Mouse (Mus musculus): ENCODE data around the gene Pqbp1. TPM values are rescaled to one million over a fixed set of nuclear protein-coding genes. Genes with fewer than 3 reads are reported as not detected.

Pqbp1 gene
- 18.8 TPM for polyA plus RNA-seq (2014; fragmentation: Illumina TruSeq; extraction: RNeasy Lipid Tissue Mini Kit (QIAGEN cat#74804))

GRCm38 (mm10) chrX:7898880-7899874, at the start of gene Pqbp1, which contains the start of gene Timm17b:
Gene Pqbp1, minus strand, starts transcription at chrX:7899269.
Gene Timm17b, plus strand, starts transcription at chrX:7899357.

DNA sequence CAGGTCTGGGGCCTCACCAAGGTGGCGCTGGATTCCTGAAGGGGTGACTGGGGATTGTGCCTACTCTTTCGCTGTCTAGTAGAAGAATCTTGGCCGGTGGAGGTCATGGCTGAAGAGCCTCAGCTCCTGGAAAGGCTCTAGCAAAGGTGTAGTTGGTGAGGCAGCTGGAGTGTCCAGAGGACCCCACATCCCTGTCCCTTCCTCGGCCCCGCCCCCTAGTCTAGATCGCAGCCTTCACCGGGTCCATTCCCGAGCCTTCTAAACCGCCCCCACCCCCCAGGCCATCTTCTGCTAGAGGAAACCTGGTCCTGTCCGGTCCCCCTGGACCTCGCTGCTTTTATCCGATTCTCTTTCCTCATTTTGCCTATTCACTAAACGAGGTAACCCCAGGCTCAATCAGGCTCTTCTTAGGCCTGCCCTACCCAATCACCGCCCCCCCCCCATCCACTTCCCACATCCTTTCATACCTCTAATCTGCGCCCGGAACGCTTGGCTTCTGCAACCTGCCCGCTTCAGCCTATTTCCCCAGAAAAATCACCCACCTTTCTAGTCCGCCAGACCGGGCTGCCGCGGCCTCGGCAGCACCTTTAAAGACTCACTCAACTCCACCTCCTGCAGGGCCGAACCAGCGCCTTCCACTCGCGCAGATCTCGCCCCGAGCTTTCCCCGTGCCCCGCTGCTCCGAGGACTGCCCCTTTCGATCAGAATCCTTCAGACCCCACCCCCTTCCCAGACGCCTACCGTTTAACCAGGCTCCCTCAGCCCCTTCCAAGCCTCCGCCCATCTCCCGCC, 48.2 kb upstream of the Pqbp1 start, which contains the start of gene Hdac6:
Gene Hdac6, minus strand, starts transcription at position 782 of the 792 bp plus-strand sequence.

DNA sequence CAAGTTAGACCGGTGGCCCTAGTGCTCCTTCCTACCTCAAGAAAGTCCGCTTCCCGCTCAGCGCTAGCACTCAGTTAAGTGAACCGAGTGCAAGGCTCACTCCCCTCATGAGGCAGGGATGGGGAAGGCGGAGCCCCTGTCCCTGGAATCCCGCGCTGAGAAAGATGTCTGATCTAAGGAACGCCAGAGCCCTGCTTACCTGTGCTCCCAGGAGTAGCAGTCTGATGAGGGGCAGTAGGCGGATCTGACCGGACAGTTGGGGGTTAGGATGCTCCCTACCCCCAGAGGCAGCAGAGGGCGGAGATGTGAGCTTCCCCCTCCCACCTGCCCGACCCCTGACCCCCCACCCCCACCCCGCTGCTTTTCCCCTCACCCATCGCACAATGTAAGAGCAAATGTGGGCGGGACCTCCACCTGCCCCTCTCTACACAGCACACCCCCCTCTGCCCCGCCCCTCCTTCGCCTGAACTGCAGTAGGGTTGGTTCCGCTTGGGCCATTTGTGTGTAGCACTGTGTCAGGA, 29.3 kb upstream of the Pqbp1 start, which contains the start of gene Eras:
Gene Eras, minus strand, starts transcription at position 338 of the 521 bp plus-strand sequence.

GRCm38 (mm10) chrX:7919601-7920383, 20.7 kb upstream of the Pqbp1 start, which contains the start of gene Pcsk1n:
Gene Pcsk1n, plus strand, starts transcription at chrX:7919822.

GRCm38 (mm10) chrX:7909242-7909641, 10.2 kb upstream of the Pqbp1 start, which contains the start of gene Gm10490:
Gene Gm10490, plus strand, starts transcription at chrX:7909542.

DNA sequence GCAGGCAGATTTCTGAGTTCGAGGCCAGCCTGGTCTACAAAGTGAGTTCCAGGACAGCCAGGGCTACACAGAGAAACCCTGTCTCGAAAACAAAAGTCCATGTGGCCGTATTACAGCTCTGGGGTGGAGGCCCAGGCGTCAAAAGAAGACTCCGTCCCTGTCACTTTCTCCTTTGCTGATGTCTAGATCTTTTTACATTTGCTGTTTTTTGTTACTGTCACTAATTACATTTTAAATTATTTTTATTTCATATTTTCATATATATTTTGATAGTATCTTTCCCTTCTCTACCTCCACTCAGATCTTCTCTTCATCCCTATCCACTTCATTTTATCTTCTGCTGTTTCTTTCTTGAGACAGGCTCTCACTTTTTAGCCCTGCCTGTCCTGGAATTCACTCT, 8.7 kb upstream of the Pqbp1 start, which contains the start of gene Gm10491:
Gene Gm10491, minus strand, starts transcription at position 101 of the 400 bp plus-strand sequence.

GRCm38 (mm10) chrX:7883841-7884567, 15.1 kb downstream of the Pqbp1 start, which contains the start of gene Slc35a2:
Gene Slc35a2, plus strand, starts transcription at chrX:7884028.

DNA sequence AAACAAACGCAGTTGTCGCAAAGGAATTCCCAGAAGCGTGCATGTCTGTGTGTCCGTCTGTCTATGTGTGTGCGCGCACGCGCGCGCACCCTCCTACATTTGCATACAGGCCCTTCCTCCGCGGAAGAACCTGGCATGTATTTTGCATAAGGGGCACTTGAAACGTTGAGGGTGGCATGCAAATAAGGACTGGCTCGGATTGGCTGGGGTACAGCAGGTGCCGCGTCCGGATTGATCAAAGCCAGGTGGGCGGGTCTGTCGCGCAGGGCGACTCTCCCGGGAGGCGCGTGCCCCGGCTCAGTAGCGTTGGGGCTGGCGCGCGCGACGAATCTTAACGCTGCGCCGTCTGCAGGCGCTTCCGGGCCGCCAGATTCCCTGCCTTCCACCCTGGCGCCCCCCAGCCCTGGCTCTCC, 21.1 kb downstream of the Pqbp1 start, which contains the start of gene Pim2:
Gene Pim2, plus strand, starts transcription at position 256 of the 413 bp plus-strand sequence.

Other genes with a start within 250 kb of the Pqbp1 start
- gene Prickle3, start 242.0 kb downstream of the Pqbp1 start, polyA plus RNA-seq (2014; fragmentation: Illumina TruSeq; extraction: RNeasy Lipid Tissue Mini Kit (QIAGEN cat#74804)), result 5.1 TPM
- gene Plp2, start 227.9 kb downstream of the Pqbp1 start, polyA plus RNA-seq (2014; fragmentation: Illumina TruSeq; extraction: RNeasy Lipid Tissue Mini Kit (QIAGEN cat#74804)), result 62.5 TPM
- gene Magix, start 218.0 kb downstream of the Pqbp1 start, polyA plus RNA-seq (2014; fragmentation: Illumina TruSeq; extraction: RNeasy Lipid Tissue Mini Kit (QIAGEN cat#74804)), result 0.43 TPM
- gene Gpkow, start 202.1 kb downstream of the Pqbp1 start, polyA plus RNA-seq (2014; fragmentation: Illumina TruSeq; extraction: RNeasy Lipid Tissue Mini Kit (QIAGEN cat#74804)), result 77.7 TPM
- gene Wdr45, start 184.9 kb downstream of the Pqbp1 start, polyA plus RNA-seq (2014; fragmentation: Illumina TruSeq; extraction: RNeasy Lipid Tissue Mini Kit (QIAGEN cat#74804)), result 4.6 TPM
- gene Gm45208, start 177.0 kb downstream of the Pqbp1 start, polyA plus RNA-seq (2014; fragmentation: Illumina TruSeq; extraction: RNeasy Lipid Tissue Mini Kit (QIAGEN cat#74804)), result not detected
- 17.5 TPM for gene Praf2, start 170.8 kb downstream of the Pqbp1 start, polyA plus RNA-seq (2014; fragmentation: Illumina TruSeq; extraction: RNeasy Lipid Tissue Mini Kit (QIAGEN cat#74804))
- gene Ccdc120, start 148.4 kb downstream of the Pqbp1 start, polyA plus RNA-seq (2014; fragmentation: Illumina TruSeq; extraction: RNeasy Lipid Tissue Mini Kit (QIAGEN cat#74804)), result 1.6 TPM
- 9.8 TPM for gene Tfe3, start 136.7 kb downstream of the Pqbp1 start, polyA plus RNA-seq (2014; fragmentation: Illumina TruSeq; extraction: RNeasy Lipid Tissue Mini Kit (QIAGEN cat#74804))
- gene Gripap1, start 109.5 kb downstream of the Pqbp1 start, polyA plus RNA-seq (2014; fragmentation: Illumina TruSeq; extraction: RNeasy Lipid Tissue Mini Kit (QIAGEN cat#74804)), result 12.8 TPM
- gene Kcnd1, start 77.0 kb downstream of the Pqbp1 start, polyA plus RNA-seq (2014; fragmentation: Illumina TruSeq; extraction: RNeasy Lipid Tissue Mini Kit (QIAGEN cat#74804)), result 0.74 TPM
- 41.7 TPM for gene Otud5, start 57.9 kb downstream of the Pqbp1 start, polyA plus RNA-seq (2014; fragmentation: Illumina TruSeq; extraction: RNeasy Lipid Tissue Mini Kit (QIAGEN cat#74804))
- 5.0 TPM for gene Pim2, start 21.0 kb downstream of the Pqbp1 start, polyA plus RNA-seq (2014; fragmentation: Illumina TruSeq; extraction: RNeasy Lipid Tissue Mini Kit (QIAGEN cat#74804))
- gene Slc35a2, start 15.2 kb downstream of the Pqbp1 start, polyA plus RNA-seq (2014; fragmentation: Illumina TruSeq; extraction: RNeasy Lipid Tissue Mini Kit (QIAGEN cat#74804)), result 3.1 TPM
- 3.8 TPM for gene Timm17b, start 88 bp upstream of the Pqbp1 start, polyA plus RNA-seq (2014; fragmentation: Illumina TruSeq; extraction: RNeasy Lipid Tissue Mini Kit (QIAGEN cat#74804))
- not detected for gene Gm10491, start 8.6 kb upstream of the Pqbp1 start, polyA plus RNA-seq (2014; fragmentation: Illumina TruSeq; extraction: RNeasy Lipid Tissue Mini Kit (QIAGEN cat#74804))
- gene Gm10490, start 10.3 kb upstream of the Pqbp1 start, polyA plus RNA-seq (2014; fragmentation: Illumina TruSeq; extraction: RNeasy Lipid Tissue Mini Kit (QIAGEN cat#74804)), result not detected
- gene Pcsk1n, start 20.6 kb upstream of the Pqbp1 start, polyA plus RNA-seq (2014; fragmentation: Illumina TruSeq; extraction: RNeasy Lipid Tissue Mini Kit (QIAGEN cat#74804)), result not detected
- not detected for gene Eras, start 29.3 kb upstream of the Pqbp1 start, polyA plus RNA-seq (2014; fragmentation: Illumina TruSeq; extraction: RNeasy Lipid Tissue Mini Kit (QIAGEN cat#74804))
- gene Hdac6, start 48.6 kb upstream of the Pqbp1 start, polyA plus RNA-seq (2014; fragmentation: Illumina TruSeq; extraction: RNeasy Lipid Tissue Mini Kit (QIAGEN cat#74804)), result 3.9 TPM
- 2.5 TPM for gene Gata1, start 78.8 kb upstream of the Pqbp1 start, polyA plus RNA-seq (2014; fragmentation: Illumina TruSeq; extraction: RNeasy Lipid Tissue Mini Kit (QIAGEN cat#74804))
- gene Glod5, start 119.2 kb upstream of the Pqbp1 start, polyA plus RNA-seq (2014; fragmentation: Illumina TruSeq; extraction: RNeasy Lipid Tissue Mini Kit (QIAGEN cat#74804)), result not detected
- gene Suv39h1, start 175.5 kb upstream of the Pqbp1 start, polyA plus RNA-seq (2014; fragmentation: Illumina TruSeq; extraction: RNeasy Lipid Tissue Mini Kit (QIAGEN cat#74804)), result 18.8 TPM
- gene Was, start 191.2 kb upstream of the Pqbp1 start, polyA plus RNA-seq (2014; fragmentation: Illumina TruSeq; extraction: RNeasy Lipid Tissue Mini Kit (QIAGEN cat#74804)), result 0.63 TPM
- gene Wdr13, start 233.6 kb upstream of the Pqbp1 start, polyA plus RNA-seq (2014; fragmentation: Illumina TruSeq; extraction: RNeasy Lipid Tissue Mini Kit (QIAGEN cat#74804)), result 47.5 TPM
- gene Rbm3, start 246.6 kb upstream of the Pqbp1 start, polyA plus RNA-seq (2014; fragmentation: Illumina TruSeq; extraction: RNeasy Lipid Tissue Mini Kit (QIAGEN cat#74804)), result 978 TPM